Mouse (Mus musculus) stomach, embryonic 15.5 days (tissue): ENCODE measurements around the gene Gprin2. TPM values are rescaled to one million over a fixed set of nuclear protein-coding genes. Genes with fewer than 3 reads are reported as not detected.

ENCODE experiments used
- ATAC-seq: fragments of 200-750 bp; cut with Nextera tagmentation; 2 replicates; pipeline ENCODE4 v1.8.0; 2017; ENCODE audit warnings: low read depth, moderate number of reproducible peaks, moderate TSS enrichment; ENCODE audit not compliant: insufficient read depth, low FRiP score
- H3K27ac ChIP-seq: fragments of 300-500 bp; sonication (generic); 2 replicates; pipeline ENCODE4 v1.5.1; 2015; ENCODE audit warnings: mild to moderate bottlenecking, inconsistent platforms
- H3K27me3 ChIP-seq: fragments of 300-500 bp; sonication (generic); replicated peaks from 2 replicates; pipeline ENCODE4 v1.6.1; 2015; ENCODE audit warnings: inconsistent platforms
- H3K36me3 ChIP-seq: fragments of 300-500 bp; sonication (generic); 2 replicates; pipeline ENCODE4 v1.6.1; 2015; ENCODE audit warnings: inconsistent platforms
- H3K4me1 ChIP-seq: fragments of 300-500 bp; sonication (generic); 2 replicates; pipeline ENCODE4 v1.6.1; 2015; ENCODE audit warnings: inconsistent platforms
- H3K4me2 ChIP-seq: fragments of 300-500 bp; sonication (generic); 2 replicates; pipeline ENCODE4 v1.6.1; 2015; ENCODE audit warnings: mild to moderate bottlenecking, inconsistent platforms
- H3K4me3 ChIP-seq: fragments of 300-500 bp; sonication (generic); replicated peaks from 2 replicates; pipeline ENCODE4 v1.5.1; 2015; ENCODE audit warnings: inconsistent platforms
- H3K9ac ChIP-seq: fragments of 300-500 bp; sonication (generic); 2 replicates; pipeline ENCODE4 v1.6.1; 2015; ENCODE audit warnings: inconsistent platforms
- H3K9me3 ChIP-seq: fragments of 300-500 bp; sonication (generic); 2 replicates; pipeline ENCODE4 v1.6.1; 2016; ENCODE audit warnings: inconsistent platforms
- WGBS: fragments of 180-500 bp; shearing (Covaris S2); methylation state at CpG from one replicate; pipeline ENCODE4 v1.1.7; 2015; 5-methylcytosine and 5-hydroxymethylcytosine counted together
- polyA plus RNA-seq: library from polyadenylated mRNA; unstranded; fragments of >200 nt; fragmentation: Nextera tagmentation; extraction: Ambion mirVana; gene quantifications from 2 replicates; pipeline ENCODE4 v1.2.1, GENCODE M21; 2015

Gprin2 gene
- polyA plus RNA-seq, 1 experiment from 2014 or later = 0.60 TPM

DNA sequence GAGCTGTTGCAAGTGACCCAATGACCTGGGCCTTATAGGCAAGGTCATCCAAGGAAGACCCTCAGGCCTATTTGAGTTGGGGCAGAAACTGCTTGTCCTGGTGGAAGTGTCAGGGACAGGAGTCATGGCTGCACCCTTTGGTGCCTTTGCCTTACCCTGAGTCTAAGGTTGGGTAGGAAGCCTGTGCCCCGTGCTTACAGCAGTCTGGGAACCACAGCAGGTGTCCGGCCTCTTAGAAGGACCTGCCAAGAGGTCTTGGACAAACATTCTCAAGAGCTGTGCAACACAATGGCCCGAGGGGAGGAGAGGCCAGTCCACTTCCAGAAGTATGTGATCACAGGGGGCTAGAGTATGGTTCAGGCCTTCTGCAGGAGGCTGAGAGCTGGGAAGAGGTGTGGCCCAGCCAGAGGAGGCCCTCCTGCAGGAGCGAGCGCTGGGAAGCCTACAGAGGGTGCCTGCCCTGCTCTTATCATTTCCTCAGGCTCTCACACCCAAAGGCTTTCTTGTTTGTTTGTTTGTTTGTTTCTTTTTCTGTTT, 22.0 kb upstream of the Gprin2 start:
- peaks cover 23% of the 10 kb centered on the region for H3K27me3 ChIP-seq
- H3K4me1 ChIP-seq = peaks cover 6% of the 10 kb centered on the region
- H3K36me3 ChIP-seq = no peaks in the 10 kb centered on the region
- H3K9ac ChIP-seq = no peak overlapping the region
- 58% methylated on average over 5 of the region's 5 CpGs for WGBS
- ATAC-seq = peak; percentile 53; the same call in 1 of the 2 replicates
- no peak overlapping the region for H3K4me2 ChIP-seq
- no peak overlapping the region for H3K4me3 ChIP-seq
- no peak overlapping the region for H3K27ac ChIP-seq
- no peaks in the 10 kb centered on the region for H3K9me3 ChIP-seq

GRCm38 (mm10) chr14:34221416-34222077, 20.1 kb upstream of the Gprin2 start:
- ATAC-seq = no peak
- peaks cover 6% of the 10 kb centered on the region for H3K4me1 ChIP-seq

GRCm38 (mm10) chr14:34220426-34220825, 19.0 kb upstream of the Gprin2 start:
- 72% methylated on average over 5 of the region's 5 CpGs for WGBS
- no peak overlapping the region for H3K4me2 ChIP-seq

More at GRCm38 (mm10) chr14:34221416-34222077, 20.1 kb upstream of the Gprin2 start:
- H3K9ac ChIP-seq = no peak overlapping the region
- peaks cover 23% of the 10 kb centered on the region for H3K27me3 ChIP-seq
- H3K4me3 ChIP-seq = no peak overlapping the region
- H3K27ac ChIP-seq = no peak overlapping the region
- WGBS = 74% methylated on average over 5 of the region's 5 CpGs
- H3K36me3 ChIP-seq = no peaks in the 10 kb centered on the region
- H3K9me3 ChIP-seq = no peaks in the 10 kb centered on the region
- no peak overlapping the region for H3K4me2 ChIP-seq

DNA sequence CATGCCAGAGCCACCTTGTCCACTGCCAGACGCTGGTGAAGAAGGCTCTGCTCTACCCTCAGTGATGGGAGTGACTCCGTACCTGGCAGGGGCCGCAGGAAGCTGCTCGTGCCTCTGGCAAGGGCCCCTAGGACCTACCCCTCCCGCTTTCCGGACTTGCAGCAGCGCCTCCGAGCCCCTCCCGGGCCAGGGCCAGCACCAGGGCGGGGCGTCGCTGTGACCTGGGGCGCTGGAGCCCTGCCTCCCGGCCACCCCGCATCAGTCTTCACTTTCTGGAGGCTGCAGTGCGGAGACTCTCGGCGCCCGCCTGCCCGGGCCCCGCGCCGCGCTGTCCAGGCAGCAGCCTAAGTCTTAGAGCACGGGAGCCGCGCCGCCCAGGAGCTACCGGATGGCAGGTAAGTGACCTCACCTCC, 18.3 kb upstream of the Gprin2 start:
- Histone ChIP-seq H3K4me2 (peak overlapping the region; percentile 70), H3K27ac (no peak overlapping the region), H3K9me3 (no peaks in the 10 kb centered on the region), H3K4me3 (peak overlapping the region; percentile 30), H3K27me3 (peaks cover 23% of the 10 kb centered on the region), H3K9ac (peak overlapping the region; percentile 12; the same call in 1 of the 2 replicates), H3K36me3 (no peaks in the 10 kb centered on the region), H3K4me1 (peaks cover 6% of the 10 kb centered on the region)
- ATAC-seq = no peak
- WGBS = 3% methylated on average over 29 of the region's 29 CpGs

More at GRCm38 (mm10) chr14:34220426-34220825, 19.0 kb upstream of the Gprin2 start:
- ATAC-seq = no peak
- Histone ChIP-seq H3K9ac (no peak overlapping the region), H3K4me1 (peaks cover 6% of the 10 kb centered on the region), H3K27ac (no peak overlapping the region), H3K9me3 (no peaks in the 10 kb centered on the region), H3K4me3 (no peak overlapping the region), H3K36me3 (no peaks in the 10 kb centered on the region), H3K27me3 (peaks cover 23% of the 10 kb centered on the region)

GRCm38 (mm10) chr14:34219295-34219694, 17.8 kb upstream of the Gprin2 start, which contains the start of gene Syt15:
Gene Syt15 (plus strand): TSS chr14:34219595.
- Histone ChIP-seq H3K9me3 (no peaks in the 10 kb centered on the region), H3K27me3 (peaks cover 23% of the 10 kb centered on the region), H3K36me3 (no peaks in the 10 kb centered on the region), H3K4me1 (peaks cover 6% of the 10 kb centered on the region), H3K27ac (no peak within 1 kb of the TSS), H3K9ac (peak within 1 kb of the TSS; percentile 12; the same call in 1 of the 2 replicates), H3K4me2 (peak within 1 kb of the TSS; percentile 70), H3K4me3 (peak within 1 kb of the TSS; percentile 30)
- no peak for ATAC-seq
- 69% methylated on average over 6 of the region's 6 CpGs for WGBS

DNA sequence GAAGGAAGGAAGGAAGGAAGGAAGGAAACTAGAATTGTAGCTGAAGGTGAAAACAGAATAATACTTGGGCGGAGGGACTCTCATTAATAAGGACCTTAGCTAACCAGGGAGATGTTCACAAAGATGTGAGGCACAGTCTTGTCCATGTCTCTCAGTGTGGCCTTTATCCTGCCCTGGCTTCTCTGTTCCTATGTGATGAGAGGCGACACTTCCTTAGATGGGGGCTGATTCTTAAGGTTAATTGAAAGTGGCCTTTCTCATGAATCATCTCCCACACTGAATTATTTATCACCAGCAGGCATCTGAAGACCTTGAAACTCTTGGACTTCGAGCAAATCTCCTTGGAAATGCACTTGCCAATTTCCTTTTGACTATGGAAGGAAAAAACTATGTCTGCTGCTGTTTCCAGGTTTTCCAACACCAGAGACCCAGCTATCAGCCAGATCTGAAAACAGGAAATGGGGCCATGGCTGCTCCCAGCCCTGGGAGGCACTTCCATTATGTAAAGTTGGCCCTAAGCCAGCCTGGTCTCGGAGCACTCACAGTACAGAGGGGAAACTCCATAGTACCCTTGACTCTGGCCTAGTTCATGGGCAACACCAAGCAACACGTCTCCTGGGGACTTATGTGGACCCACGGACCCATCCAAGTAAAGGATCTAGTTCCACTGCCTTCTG, 14.1 kb upstream of the Gprin2 start:
- ATAC-seq = peak; percentile 70; the same call in 1 of the 2 replicates
- no peak overlapping the region for H3K9ac ChIP-seq
- H3K27me3 ChIP-seq = peaks cover 19% of the 10 kb centered on the region
- no peak overlapping the region for H3K27ac ChIP-seq
- no peaks in the 10 kb centered on the region for H3K9me3 ChIP-seq
- WGBS = 51% methylated on average over 6 of the region's 6 CpGs
- H3K36me3 ChIP-seq = no peaks in the 10 kb centered on the region
- peaks cover 6% of the 10 kb centered on the region for H3K4me1 ChIP-seq
- H3K4me2 ChIP-seq = no peak overlapping the region
- no peak overlapping the region for H3K4me3 ChIP-seq

DNA sequence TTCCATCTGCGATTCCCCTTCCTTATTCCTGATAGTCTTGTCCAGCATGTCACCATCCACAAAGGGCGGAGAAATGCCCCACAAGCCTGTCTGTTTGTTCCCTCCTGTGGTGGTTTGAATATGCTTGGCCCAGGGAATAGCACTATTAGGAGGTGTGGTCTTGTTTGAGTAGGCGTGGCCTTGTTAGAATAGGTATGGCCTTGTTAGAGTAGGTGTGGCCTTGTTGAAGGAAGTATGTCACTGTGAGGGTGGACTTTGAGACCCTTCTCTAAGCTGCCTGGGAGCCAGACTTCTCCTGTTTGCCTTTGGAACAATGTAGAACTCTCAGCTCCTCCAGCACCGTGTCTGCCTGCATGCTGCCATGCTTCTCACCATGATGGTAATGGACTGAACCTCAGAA, 8.5 kb upstream of the Gprin2 start:
- no peak for ATAC-seq
- H3K4me1 ChIP-seq = no peaks in the 10 kb centered on the region
- no peaks in the 10 kb centered on the region for H3K9me3 ChIP-seq
- 85% methylated on average over 4 of the region's 4 CpGs for WGBS
- H3K27me3 ChIP-seq = no peaks in the 10 kb centered on the region
- no peak overlapping the region for H3K4me2 ChIP-seq
- no peaks in the 10 kb centered on the region for H3K36me3 ChIP-seq
- H3K27ac ChIP-seq = no peak overlapping the region
- H3K9ac ChIP-seq = no peak overlapping the region
- no peak overlapping the region for H3K4me3 ChIP-seq

- Histone ChIP-seq H3K4me2 (no peak overlapping the region), H3K9me3 (no peaks in the 10 kb centered on the region), H3K4me3 (no peak overlapping the region), H3K9ac (no peak overlapping the region), H3K27me3 (no peaks in the 10 kb centered on the region), H3K27ac (no peak overlapping the region), H3K36me3 (no peaks in the 10 kb centered on the region), H3K4me1 (no peaks in the 10 kb centered on the region)
- ATAC-seq = no peak
- WGBS = 59% methylated on average over 4 of the region's 4 CpGs
These were observed 7.6 kb upstream of the Gprin2 start for GRCm38 (mm10) chr14:34209080-34209479.

DNA sequence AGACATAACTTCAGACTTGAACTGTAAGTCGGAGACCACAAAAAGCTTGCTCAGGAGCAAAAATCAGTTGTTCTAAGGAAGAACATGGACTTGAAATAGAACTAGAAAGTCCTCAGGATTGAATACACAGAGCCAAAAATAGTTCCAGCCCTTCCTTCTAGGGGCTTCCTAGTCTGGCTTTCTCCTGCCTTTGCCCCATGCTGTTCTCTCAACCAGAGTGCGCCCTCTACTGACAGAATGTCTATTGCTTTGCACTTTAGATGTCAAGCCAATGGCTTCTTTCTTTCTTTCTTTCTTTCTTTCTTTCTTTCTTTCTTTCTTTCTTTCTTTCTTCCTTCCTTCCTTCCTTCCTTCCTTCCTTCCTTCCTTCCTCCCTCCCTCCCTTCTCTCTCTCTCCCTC, 7.2 kb upstream of the Gprin2 start:
- H3K27me3 ChIP-seq = no peaks in the 10 kb centered on the region
- ATAC-seq = no peak
- H3K27ac ChIP-seq = no peak overlapping the region
- H3K9ac ChIP-seq = no peak overlapping the region
- no peaks in the 10 kb centered on the region for H3K36me3 ChIP-seq
- H3K4me3 ChIP-seq = no peak overlapping the region
- WGBS = 52% methylated on average over 2 of the region's 2 CpGs
- H3K9me3 ChIP-seq = no peaks in the 10 kb centered on the region
- no peak overlapping the region for H3K4me2 ChIP-seq
- H3K4me1 ChIP-seq = no peaks in the 10 kb centered on the region

GRCm38 (mm10) chr14:34207996-34208395, 6.5 kb upstream of the Gprin2 start:
- Histone ChIP-seq H3K36me3 (no peaks in the 10 kb centered on the region), H3K4me1 (no peaks in the 10 kb centered on the region), H3K4me2 (no peak overlapping the region), H3K9ac (no peak overlapping the region), H3K27ac (no peak overlapping the region), H3K9me3 (no peaks in the 10 kb centered on the region), H3K4me3 (no peak overlapping the region), H3K27me3 (no peaks in the 10 kb centered on the region)
- 67% methylated on average over 6 of the region's 6 CpGs for WGBS
- ATAC-seq = no peak

- H3K4me3 ChIP-seq = peak overlapping the region; percentile 55
- peak; percentile 63 for ATAC-seq
- 7% methylated on average over 18 of the region's 19 CpGs for WGBS
- no peaks in the 10 kb centered on the region for H3K36me3 ChIP-seq
- peak overlapping the region; percentile 95 for H3K4me2 ChIP-seq
- 0 out of 2 replicates have a peak overlapping the region, but pooled peaks have one; percentile 16 for H3K9ac ChIP-seq
- H3K4me1 ChIP-seq = 0 out of 2 replicates have a peak, but pooled peaks cover 4% of the 10 kb centered on the region
- H3K27me3 ChIP-seq = 0 out of 2 replicates have a peak, but pooled peaks cover 3% of the 10 kb centered on the region
- H3K27ac ChIP-seq = no peak overlapping the region
- H3K9me3 ChIP-seq = no peaks in the 10 kb centered on the region
These were observed 669 bp downstream of the Gprin2 start for GRCm38 (mm10) chr14:34200738-34201230.

DNA sequence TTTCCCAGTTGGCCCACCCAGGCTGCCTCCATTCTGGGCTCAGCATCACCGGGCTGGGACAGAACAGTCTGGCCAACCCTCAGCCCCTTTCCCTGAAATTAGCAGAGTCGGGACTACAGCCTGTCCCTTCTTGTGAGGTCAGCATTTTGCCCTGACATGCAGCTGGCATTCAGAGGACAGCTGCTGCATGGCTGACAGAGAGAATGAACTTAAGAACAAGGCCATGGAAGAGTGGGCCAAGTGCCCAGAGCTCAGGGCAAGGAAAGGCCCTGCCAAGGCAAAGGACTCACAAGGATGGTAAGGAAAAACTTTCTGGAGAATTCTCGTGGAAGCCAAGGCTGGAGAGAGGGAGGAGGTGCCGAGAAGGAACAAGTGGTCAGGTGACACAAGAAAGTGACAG, 4.7 kb downstream of the Gprin2 start:
- no peak overlapping the region for H3K4me3 ChIP-seq
- H3K9me3 ChIP-seq = no peaks in the 10 kb centered on the region
- H3K36me3 ChIP-seq = no peaks in the 10 kb centered on the region
- no peak overlapping the region for H3K9ac ChIP-seq
- H3K4me1 ChIP-seq = 0 out of 2 replicates have a peak, but pooled peaks cover 4% of the 10 kb centered on the region
- ATAC-seq = no peak
- no peaks in the 10 kb centered on the region for H3K27me3 ChIP-seq
- 45% methylated on average over 4 of the region's 4 CpGs for WGBS
- H3K4me2 ChIP-seq = no peak overlapping the region
- no peak overlapping the region for H3K27ac ChIP-seq
